Mouse (Mus musculus) layer of hippocampus, postnatal 25 days (tissue): ENCODE data around the gene Pknox1. TPM values are rescaled to one million over a fixed set of nuclear protein-coding genes. Genes with fewer than 3 reads are reported as not detected.

Source experiments
- DNase-seq, 2 experiments: peaks; one replicate each; pipeline ENCODE4 v3.0.0; 2022; ENCODE audit warnings: mixed read lengths in 2 of 2, low spot score in 1 of 2; ENCODE audit errors: extremely low spot score in 1 of 2
- microRNA-seq, 2 experiments: library from miRNA; unstranded; fragments of <30 nt; microRNA quantifications; one replicate each; pipeline ENCODE4 v1.2.0; 2021
- total RNA-seq, 2 experiments: library from RNA; stranded (reverse); gene quantifications; 2 replicates each; pipeline ENCODE4 v1.2.3; 2021

Pknox1 gene
- total RNA-seq, 2 experiments from 2014 or later: 13.0 to 15.8 TPM

GRCm38 (mm10) chr17:31639651-31640050, 75.1 kb downstream of the Pknox1 start:
- DNase-seq: no peak

- DNase-seq: no peak
Observed at GRCm38 (mm10) chr17:31642331-31642730, 77.8 kb downstream of the Pknox1 start.

- DNase-seq: no peak
Observed at GRCm38 (mm10) chr17:31642913-31643312, 78.4 kb downstream of the Pknox1 start.

- DNase-seq: no peak
Observed at GRCm38 (mm10) chr17:31646199-31647002, 81.9 kb downstream of the Pknox1 start.

- DNase-seq: no peak
Observed at GRCm38 (mm10) chr17:31652152-31652551, 87.6 kb downstream of the Pknox1 start.

- no peak for DNase-seq
Observed at GRCm38 (mm10) chr17:31653277-31653676, 88.7 kb downstream of the Pknox1 start.

GRCm38 (mm10) chr17:31655366-31655765, 90.8 kb downstream of the Pknox1 start:
- DNase-seq: no peak

- no peak for DNase-seq
Observed at GRCm38 (mm10) chr17:31656682-31657081, 92.1 kb downstream of the Pknox1 start.

Small RNA genes lying within 50 kb of the gene (microRNA-seq; reads per million reads assigned to microRNA genes)
- 0 to 0.92 reads per million in 2 experiments for gene Gm24970

Other genes with a start within 250 kb of the Pknox1 start
- 10 to 100 TPM; 24.9 to 30.7 TPM for gene Pde9a, start 178.5 kb upstream of the Pknox1 start, total RNA-seq
- gene Wdr4, start 44.8 kb upstream of the Pknox1 start, total RNA-seq: 10 to 100 TPM; 23.8 to 25.6 TPM
- 100 to 1,000 TPM; 268 to 278 TPM for gene Ndufv3, start 44.6 kb upstream of the Pknox1 start, total RNA-seq
- 10 to 100 TPM; 56.3 to 58.1 TPM for gene Cbs, start 72.5 kb downstream of the Pknox1 start, total RNA-seq
- gene U2af1, start 94.2 kb downstream of the Pknox1 start, total RNA-seq: 100 to 1,000 TPM; 121 to 128 TPM
- gene Cryaa, start 113.1 kb downstream of the Pknox1 start, total RNA-seq: under 1 TPM in 1 of 2 experiments, not detected in 1; 0.31 TPM